Mouse (Mus musculus): ENCODE measurements around the gene Itpk1. TPM values are rescaled to one million over a fixed set of nuclear protein-coding genes. Genes with fewer than 3 reads are reported as not detected.

The Itpk1 gene
- polyA plus RNA-seq, 1 experiment from 2014 or later: 20.7 TPM

- 0 out of 2 replicates have a peak, but pooled peaks have one; percentile 13 for ATAC-seq
- H3K9me3 ChIP-seq: no peaks in the 10 kb centered on the region
- H3K4me1 ChIP-seq (replicated peaks): peaks cover 31% of the 10 kb centered on the region
- H3K9ac ChIP-seq (replicated peaks): peak overlapping the region; percentile 19; the same call in 1 of the 2 replicates
- no peaks in the 10 kb centered on the region for H3K36me3 ChIP-seq
- H3K27me3 ChIP-seq: no peaks in the 10 kb centered on the region
- no peak overlapping the region for H3K27ac ChIP-seq
- H3K4me2 ChIP-seq (replicated peaks): no peak overlapping the region
- 37% methylated on average over 5 of the region's 5 CpGs for WGBS
- no peak overlapping the region for H3K4me3 ChIP-seq (replicated peaks)
Observed at GRCm38 (mm10) chr12:102683979-102684378, 20.8 kb downstream of the Itpk1 start.

GRCm38 (mm10) chr12:102683438-102683837 is 21.3 kb downstream of the Itpk1 start:
- Histone ChIP-seq H3K9me3 (no peaks in the 10 kb centered on the region), H3K4me1 (replicated peaks) (peaks cover 35% of the 10 kb centered on the region), H3K4me2 (replicated peaks) (no peak overlapping the region), H3K9ac (replicated peaks) (no peak overlapping the region), H3K4me3 (replicated peaks) (no peak overlapping the region), H3K36me3 (no peaks in the 10 kb centered on the region), H3K27me3 (no peaks in the 10 kb centered on the region), H3K27ac (no peak overlapping the region)
- ATAC-seq: no peak
- WGBS: 70% methylated on average over 6 of the region's 6 CpGs

DNA sequence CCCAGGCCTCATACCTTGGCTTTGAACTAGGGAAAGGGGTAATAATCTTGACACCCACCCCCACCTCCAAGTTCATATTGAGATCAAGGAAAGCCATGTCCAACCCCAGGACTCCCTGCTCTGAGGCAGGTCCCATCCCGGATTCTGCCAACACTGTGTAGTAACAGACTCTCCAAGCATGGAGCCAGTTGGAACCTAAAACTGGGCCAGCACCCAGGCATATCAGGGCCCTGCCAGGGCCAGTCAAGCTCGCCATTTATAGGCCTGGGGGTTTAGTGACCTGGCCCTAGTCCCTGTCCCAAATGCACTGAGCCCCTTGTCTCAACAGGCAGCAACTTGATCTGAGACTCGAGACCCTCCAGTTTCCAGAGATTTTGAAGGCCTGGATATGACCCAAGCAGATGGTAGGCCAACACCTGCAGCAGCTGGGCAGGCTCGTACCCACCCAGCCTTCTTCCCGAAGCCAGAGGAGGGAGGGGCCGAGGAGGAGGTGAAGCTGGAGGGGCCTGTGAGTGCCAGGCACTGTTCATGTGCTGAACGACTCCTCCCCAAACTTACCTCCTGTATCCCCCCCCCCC is 21.9 kb downstream of the Itpk1 start:
- Histone ChIP-seq H3K4me1 (replicated peaks) (peaks cover 35% of the 10 kb centered on the region), H3K4me3 (replicated peaks) (no peak overlapping the region), H3K9ac (replicated peaks) (no peak overlapping the region), H3K36me3 (no peaks in the 10 kb centered on the region), H3K4me2 (replicated peaks) (no peak overlapping the region), H3K9me3 (no peaks in the 10 kb centered on the region), H3K27ac (no peak overlapping the region), H3K27me3 (no peaks in the 10 kb centered on the region)
- WGBS: 80% methylated on average over 7 of the region's 7 CpGs
- no peak for ATAC-seq

- no peaks in the 10 kb centered on the region for H3K9me3 ChIP-seq
- H3K4me3 ChIP-seq (replicated peaks): no peak overlapping the region
- H3K36me3 ChIP-seq: no peaks in the 10 kb centered on the region
- H3K27ac ChIP-seq: no peak overlapping the region
- peaks cover 40% of the 10 kb centered on the region for H3K4me1 ChIP-seq (replicated peaks)
- no peak for ATAC-seq
- H3K9ac ChIP-seq (replicated peaks): no peak overlapping the region
- no peak overlapping the region for H3K4me2 ChIP-seq (replicated peaks)
- WGBS: 89% methylated on average over 5 of the region's 5 CpGs
- no peaks in the 10 kb centered on the region for H3K27me3 ChIP-seq
Observed at GRCm38 (mm10) chr12:102682085-102682484, 22.6 kb downstream of the Itpk1 start.

DNA sequence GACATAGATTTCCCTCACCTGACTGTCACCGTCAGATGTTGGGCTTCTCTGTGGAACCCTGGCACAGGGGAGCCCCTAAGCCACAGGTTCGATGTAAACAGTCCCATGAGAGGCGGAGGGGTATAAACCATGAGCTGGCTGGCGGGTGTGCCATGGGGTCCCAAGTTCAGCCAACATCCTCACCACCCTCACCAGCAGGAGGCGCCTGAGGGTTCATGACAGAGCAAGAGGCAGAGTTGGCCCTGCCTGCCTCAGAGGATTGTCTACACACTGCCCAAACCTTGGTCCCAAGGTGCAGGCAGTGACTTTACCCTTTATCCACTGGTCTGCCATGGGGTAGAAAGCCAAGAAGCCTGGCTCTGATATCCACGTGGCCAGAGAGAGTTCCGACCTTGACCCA is 23.1 kb downstream of the Itpk1 start:
- H3K4me3 ChIP-seq (replicated peaks): no peak overlapping the region
- H3K36me3 ChIP-seq: no peaks in the 10 kb centered on the region
- H3K9ac ChIP-seq (replicated peaks): no peak overlapping the region
- peaks cover 45% of the 10 kb centered on the region for H3K4me1 ChIP-seq (replicated peaks)
- 77% methylated on average over 7 of the region's 7 CpGs for WGBS
- ATAC-seq: no peak
- no peak overlapping the region for H3K4me2 ChIP-seq (replicated peaks)
- no peaks in the 10 kb centered on the region for H3K9me3 ChIP-seq
- no peak overlapping the region for H3K27ac ChIP-seq
- H3K27me3 ChIP-seq: no peaks in the 10 kb centered on the region

DNA sequence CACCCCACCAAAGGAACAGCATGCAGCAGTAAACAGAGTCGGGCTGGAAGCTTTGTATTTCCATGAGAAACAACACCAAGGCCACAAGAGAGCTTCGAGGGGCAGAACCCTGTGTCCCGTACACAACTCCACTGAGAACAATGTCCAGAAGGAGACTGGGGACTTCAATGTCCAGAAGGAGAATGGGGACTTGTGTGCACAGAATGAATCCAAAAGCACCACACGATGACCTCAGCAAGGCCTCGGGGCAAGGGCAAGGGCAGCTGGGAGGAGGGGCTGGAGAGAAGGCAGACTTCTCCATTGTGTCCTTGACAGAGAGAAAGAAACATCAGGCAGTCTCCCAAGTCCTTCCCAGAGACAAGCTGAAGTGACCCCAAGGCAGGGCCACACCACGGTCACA is 25.9 kb downstream of the Itpk1 start:
- Histone ChIP-seq H3K9ac (replicated peaks) (no peak overlapping the region), H3K27ac (no peak overlapping the region), H3K27me3 (no peaks in the 10 kb centered on the region), H3K4me3 (replicated peaks) (no peak overlapping the region), H3K36me3 (peaks cover 13% of the 10 kb centered on the region), H3K9me3 (no peaks in the 10 kb centered on the region), H3K4me1 (replicated peaks) (peaks cover 20% of the 10 kb centered on the region), H3K4me2 (replicated peaks) (no peak overlapping the region)
- WGBS: 24% methylated on average over 6 of the region's 6 CpGs
- no peak for ATAC-seq

GRCm38 (mm10) chr12:102677089-102677488 is 27.6 kb downstream of the Itpk1 start:
- peaks cover 13% of the 10 kb centered on the region for H3K36me3 ChIP-seq
- no peak overlapping the region for H3K4me3 ChIP-seq (replicated peaks)
- no peaks in the 10 kb centered on the region for H3K9me3 ChIP-seq
- no peaks in the 10 kb centered on the region for H3K27me3 ChIP-seq
- no peak overlapping the region for H3K9ac ChIP-seq (replicated peaks)
- no peak overlapping the region for H3K27ac ChIP-seq
- peaks cover 15% of the 10 kb centered on the region for H3K4me1 ChIP-seq (replicated peaks)
- no peak for ATAC-seq
- H3K4me2 ChIP-seq (replicated peaks): no peak overlapping the region
- 86% methylated on average over 3 of the region's 3 CpGs for WGBS

- H3K9ac ChIP-seq (replicated peaks): no peak overlapping the region
- no peaks in the 10 kb centered on the region for H3K27me3 ChIP-seq
- no peak overlapping the region for H3K4me3 ChIP-seq (replicated peaks)
- ATAC-seq: no peak
- H3K36me3 ChIP-seq: peaks cover 13% of the 10 kb centered on the region
- WGBS: 93% methylated on average over 10 of the region's 10 CpGs
- H3K4me2 ChIP-seq (replicated peaks): no peak overlapping the region
- no peaks in the 10 kb centered on the region for H3K9me3 ChIP-seq
- peaks cover 30% of the 10 kb centered on the region for H3K4me1 ChIP-seq (replicated peaks)
- no peak overlapping the region for H3K27ac ChIP-seq
Observed at GRCm38 (mm10) chr12:102674556-102674955, 30.2 kb downstream of the Itpk1 start.

DNA sequence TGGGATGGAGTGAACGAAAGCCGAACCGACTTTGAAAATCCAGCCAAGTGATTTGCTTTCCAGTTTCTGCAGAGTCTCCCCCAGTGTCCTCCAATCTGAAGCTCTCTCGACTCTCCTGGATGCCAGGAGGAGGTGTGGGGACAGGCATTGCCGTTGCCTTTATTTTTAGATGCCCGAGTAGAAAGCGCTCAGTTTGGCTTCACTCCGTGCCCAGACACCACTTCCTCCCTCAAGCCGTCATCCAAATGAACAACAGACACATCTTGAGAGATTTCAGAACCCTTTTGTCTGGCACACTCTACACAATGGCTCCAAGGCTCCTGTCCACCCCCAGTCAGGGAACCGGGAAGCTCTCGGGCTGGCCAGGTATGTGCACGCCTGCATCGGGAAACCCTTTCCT is 30.6 kb downstream of the Itpk1 start:
- no peak for ATAC-seq
- 92% methylated on average over 13 of the region's 13 CpGs for WGBS
- H3K4me3 ChIP-seq (replicated peaks): no peak overlapping the region

DNA sequence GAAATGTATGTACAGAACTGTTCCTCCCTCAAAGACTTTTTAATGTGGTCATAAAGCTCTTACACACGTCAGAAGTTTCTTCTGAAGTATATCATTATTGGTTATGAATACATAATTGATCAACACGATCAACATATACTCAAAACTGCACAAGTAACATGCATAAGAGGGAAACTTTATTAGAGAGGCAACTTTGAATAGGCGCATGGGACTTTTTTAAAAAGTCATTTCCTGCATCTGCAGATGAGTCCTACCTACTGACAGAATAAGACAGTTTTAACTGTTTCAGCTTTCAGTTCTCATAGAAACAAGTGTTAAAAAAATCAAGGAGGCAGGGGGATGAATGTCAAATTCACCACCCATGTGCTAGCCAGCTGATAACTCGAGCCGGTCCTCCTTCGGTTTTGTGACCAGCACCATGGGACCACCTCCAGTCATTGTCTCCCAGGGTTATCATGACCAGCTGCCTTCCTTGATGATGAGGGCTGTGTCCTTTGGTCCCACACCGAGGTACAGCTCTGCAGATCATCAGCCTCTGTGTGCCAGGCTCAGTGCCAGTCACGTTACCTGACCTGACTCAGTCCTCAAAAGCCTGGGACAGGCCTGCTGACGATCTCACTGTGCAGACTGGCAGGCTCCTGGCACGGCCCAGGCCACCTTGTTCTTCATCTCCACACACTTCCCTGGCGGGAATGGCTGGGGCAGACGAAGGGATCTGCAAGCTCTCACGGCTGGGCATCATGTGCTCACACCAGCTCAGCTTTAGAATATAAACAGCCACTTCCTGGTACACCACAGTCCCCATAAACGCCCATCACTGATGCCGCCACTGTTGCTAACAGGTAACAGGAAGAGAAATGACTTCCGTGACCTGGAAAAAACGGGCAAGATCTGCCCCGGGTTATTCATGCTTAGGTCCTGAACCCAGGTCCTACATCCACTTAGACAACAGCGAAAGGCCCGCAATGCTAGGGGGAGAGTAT is 31.6 kb downstream of the Itpk1 start:
- Histone ChIP-seq H3K9me3 (no peaks in the 10 kb centered on the region), H3K27me3 (no peaks in the 10 kb centered on the region), H3K4me3 (replicated peaks) (no peak overlapping the region), H3K4me1 (replicated peaks) (peaks cover 25% of the 10 kb centered on the region), H3K36me3 (peaks cover 13% of the 10 kb centered on the region), H3K27ac (no peak overlapping the region), H3K9ac (replicated peaks) (no peak overlapping the region), H3K4me2 (replicated peaks) (no peak overlapping the region)
- no peak for ATAC-seq
- 89% methylated on average over 20 of the region's 20 CpGs for WGBS

More for the DNA sequence above, 30.6 kb downstream of the Itpk1 start:
- Histone ChIP-seq H3K4me1 (replicated peaks) (peaks cover 30% of the 10 kb centered on the region), H3K36me3 (peaks cover 13% of the 10 kb centered on the region), H3K9me3 (no peaks in the 10 kb centered on the region), H3K9ac (replicated peaks) (no peak overlapping the region), H3K27ac (no peak overlapping the region), H3K27me3 (no peaks in the 10 kb centered on the region), H3K4me2 (replicated peaks) (no peak overlapping the region)

GRCm38 (mm10) chr12:102672176-102672575 is 32.6 kb downstream of the Itpk1 start:
- WGBS: 84% methylated on average over 8 of the region's 8 CpGs
- H3K9ac ChIP-seq (replicated peaks): no peak overlapping the region
- H3K36me3 ChIP-seq: peaks cover 13% of the 10 kb centered on the region
- no peak overlapping the region for H3K4me3 ChIP-seq (replicated peaks)
- no peak overlapping the region for H3K27ac ChIP-seq
- H3K9me3 ChIP-seq: no peaks in the 10 kb centered on the region
- no peak overlapping the region for H3K4me2 ChIP-seq (replicated peaks)
- no peaks in the 10 kb centered on the region for H3K27me3 ChIP-seq
- no peak for ATAC-seq
- H3K4me1 ChIP-seq (replicated peaks): peaks cover 21% of the 10 kb centered on the region

DNA sequence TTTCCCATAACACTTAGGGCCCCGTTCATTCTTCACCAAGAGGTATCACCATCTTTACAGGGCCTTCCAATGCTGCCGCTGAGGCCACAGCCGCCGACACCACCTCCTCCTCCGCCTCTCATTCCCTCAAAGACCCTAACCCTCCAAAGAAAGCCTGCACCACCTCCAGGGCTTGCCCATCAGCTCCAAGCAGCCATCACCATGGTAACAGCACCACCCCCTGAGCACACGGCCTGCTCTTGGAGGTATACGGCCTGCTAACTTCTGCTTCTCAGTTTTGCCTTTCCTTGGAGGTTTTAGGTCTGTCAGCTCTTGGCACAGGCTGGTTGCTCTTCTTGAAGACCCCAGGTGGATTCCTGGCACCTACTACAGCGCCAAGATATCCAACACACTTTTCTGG is 33.9 kb downstream of the Itpk1 start:
- H3K4me3 ChIP-seq (replicated peaks): no peak overlapping the region
- H3K4me1 ChIP-seq (replicated peaks): peaks cover 15% of the 10 kb centered on the region
- WGBS: 27% methylated on average over 8 of the region's 8 CpGs
- H3K27ac ChIP-seq: no peak overlapping the region
- H3K27me3 ChIP-seq: no peaks in the 10 kb centered on the region
- ATAC-seq: peak; percentile 65; the same call in 1 of the 2 replicates
- H3K36me3 ChIP-seq: peaks cover 13% of the 10 kb centered on the region
- H3K9me3 ChIP-seq: no peaks in the 10 kb centered on the region
- no peak overlapping the region for H3K9ac ChIP-seq (replicated peaks)
- H3K4me2 ChIP-seq (replicated peaks): no peak overlapping the region
